Mouse (Mus musculus) hindbrain, embryonic 15.5 days (tissue): ENCODE data around the gene Apof. TPM values are rescaled to one million over a fixed set of nuclear protein-coding genes. Genes with fewer than 3 reads are reported as not detected.
A peak's percentile ranks its signal among the peaks of the same experiment; 100 is the strongest.
"Not testable (repeated sequence)": the region's sequence is repeated elsewhere in the genome, so short reads cannot be mapped to it uniquely, and the experiment has no call there.

Experiments used
- ATAC-seq: fragments of 200-750 bp; cut with Nextera tagmentation; 2 replicates; pipeline ENCODE4 v1.8.0; 2017; ENCODE audit warnings: low read depth, moderate number of reproducible peaks, moderate TSS enrichment; ENCODE audit not compliant: low FRiP score
- H3K27ac ChIP-seq: fragments of 300-500 bp; sonication (generic); replicated peaks from 2 replicates; pipeline ENCODE4 v1.5.1; 2015; ENCODE audit warnings: mild to moderate bottlenecking, inconsistent platforms
- H3K27me3 ChIP-seq: fragments of 300-500 bp; sonication (generic); 2 replicates; pipeline ENCODE4 v1.6.1; 2015; ENCODE audit warnings: control low read depth, inconsistent platforms
- H3K36me3 ChIP-seq: fragments of 300-500 bp; sonication (generic); 2 replicates; pipeline ENCODE4 v1.6.1; 2015; ENCODE audit warnings: control low read depth, inconsistent platforms
- H3K4me1 ChIP-seq: fragments of 300-500 bp; sonication (generic); replicated peaks from 2 replicates; pipeline ENCODE4 v1.6.1; 2015; ENCODE audit warnings: control low read depth, inconsistent platforms
- H3K4me2 ChIP-seq: fragments of 300-500 bp; sonication (generic); 2 replicates; pipeline ENCODE4 v1.6.1; 2015; ENCODE audit warnings: moderate library complexity, mild to moderate bottlenecking, inconsistent platforms
- H3K4me3 ChIP-seq: fragments of 300-500 bp; sonication (generic); 2 replicates; pipeline ENCODE4 v1.5.1; 2015; ENCODE audit warnings: mild to moderate bottlenecking, inconsistent platforms
- H3K9ac ChIP-seq: fragments of 300-500 bp; sonication (generic); 2 replicates; pipeline ENCODE4 v1.6.1; 2015; ENCODE audit warnings: inconsistent platforms
- H3K9me3 ChIP-seq: fragments of 300-500 bp; sonication (generic); 2 replicates; pipeline ENCODE4 v1.6.1; 2016; ENCODE audit warnings: control low read depth, inconsistent platforms
- WGBS: fragments of 180-500 bp; shearing (Covaris S2); methylation state at CpG from one replicate; pipeline ENCODE4 v1.1.7; 2015; 5-methylcytosine and 5-hydroxymethylcytosine counted together
- polyA plus RNA-seq: library from polyadenylated mRNA; unstranded; fragments of >200 nt; fragmentation: Nextera tagmentation; extraction: Ambion mirVana; gene quantifications from 2 replicates; pipeline ENCODE4 v1.2.1, GENCODE M21; 2015

Gene Apof
- polyA plus RNA-seq, 1 experiment from 2014 or later = 0.47 TPM

GRCm38 (mm10) chr10:128260376-128260775 lies 8.1 kb upstream of the Apof start:
- not testable (repeated sequence) for H3K36me3 ChIP-seq, H3K4me2 ChIP-seq, H3K27ac ChIP-seq, H3K4me1 ChIP-seq, H3K9me3 ChIP-seq, H3K27me3 ChIP-seq, H3K4me3 ChIP-seq, H3K9ac ChIP-seq, ATAC-seq
- WGBS = 95% methylated on average over 7 of the region's 7 CpGs

GRCm38 (mm10) chr10:128262300-128262699 lies 6.2 kb upstream of the Apof start:
- ATAC-seq = no peak

DNA sequence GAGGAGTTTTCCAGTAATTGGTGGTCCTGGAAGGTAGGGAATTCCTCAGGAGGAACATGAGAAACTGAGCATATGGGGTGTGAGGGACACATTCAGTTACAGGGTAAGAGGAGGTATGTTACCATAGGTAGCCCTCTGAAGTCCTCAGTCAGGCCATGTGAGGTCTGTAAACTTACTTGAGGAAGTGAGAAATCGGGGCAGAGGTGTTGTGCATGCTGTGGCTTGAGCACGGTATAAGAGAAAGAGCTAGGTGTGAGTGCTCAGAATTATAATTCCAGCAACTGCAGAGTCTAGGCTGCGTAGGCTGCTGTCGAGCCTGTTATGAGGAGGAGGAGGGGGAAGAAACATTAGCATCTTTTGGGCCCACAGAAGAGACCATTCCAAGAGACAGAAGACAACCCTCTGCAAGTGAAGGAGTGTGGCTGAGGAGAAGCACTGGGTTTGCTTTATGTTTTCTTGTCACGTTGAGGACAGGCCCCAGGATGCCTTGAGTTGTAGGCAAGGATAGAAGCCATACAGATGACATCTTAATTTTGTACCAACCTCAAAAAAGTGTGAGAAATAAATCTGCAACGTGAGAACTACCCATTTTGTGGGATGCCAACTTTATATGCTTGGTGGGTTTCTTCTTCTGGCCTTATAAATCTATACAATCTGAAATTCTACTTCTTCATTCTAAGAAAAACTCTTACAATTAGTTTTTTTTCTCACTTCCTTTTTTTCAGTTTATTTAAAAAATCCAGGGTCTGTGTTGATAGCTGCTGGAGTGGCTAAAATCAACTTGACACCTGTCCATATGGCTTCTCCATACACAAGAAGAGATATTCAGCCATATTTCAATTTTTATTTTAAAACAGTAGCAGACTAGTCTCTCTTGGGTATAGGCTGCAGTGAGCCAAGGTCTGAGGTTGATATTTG lies 4.8 kb upstream of the Apof start:
- WGBS = 76% methylated on average over 6 of the region's 6 CpGs
- Histone ChIP-seq H3K9me3 (no peaks in the 10 kb centered on the region), H3K9ac (no peak overlapping the region), H3K4me3 (no peak overlapping the region), H3K27me3 (no peaks in the 10 kb centered on the region), H3K4me1 (no peaks in the 10 kb centered on the region), H3K27ac (no peak overlapping the region), H3K4me2 (no peak overlapping the region), H3K36me3 (no peaks in the 10 kb centered on the region)
- no peak for ATAC-seq

More at GRCm38 (mm10) chr10:128262300-128262699, 6.2 kb upstream of the Apof start:
- Histone ChIP-seq H3K27me3 (no peaks in the 10 kb centered on the region), H3K4me1 (no peaks in the 10 kb centered on the region), H3K4me3 (no peak overlapping the region), H3K9me3 (no peaks in the 10 kb centered on the region), H3K4me2 (no peak overlapping the region), H3K27ac (no peak overlapping the region), H3K36me3 (no peaks in the 10 kb centered on the region), H3K9ac (no peak overlapping the region)
- WGBS = 78% methylated on average over 22 of the region's 22 CpGs

DNA sequence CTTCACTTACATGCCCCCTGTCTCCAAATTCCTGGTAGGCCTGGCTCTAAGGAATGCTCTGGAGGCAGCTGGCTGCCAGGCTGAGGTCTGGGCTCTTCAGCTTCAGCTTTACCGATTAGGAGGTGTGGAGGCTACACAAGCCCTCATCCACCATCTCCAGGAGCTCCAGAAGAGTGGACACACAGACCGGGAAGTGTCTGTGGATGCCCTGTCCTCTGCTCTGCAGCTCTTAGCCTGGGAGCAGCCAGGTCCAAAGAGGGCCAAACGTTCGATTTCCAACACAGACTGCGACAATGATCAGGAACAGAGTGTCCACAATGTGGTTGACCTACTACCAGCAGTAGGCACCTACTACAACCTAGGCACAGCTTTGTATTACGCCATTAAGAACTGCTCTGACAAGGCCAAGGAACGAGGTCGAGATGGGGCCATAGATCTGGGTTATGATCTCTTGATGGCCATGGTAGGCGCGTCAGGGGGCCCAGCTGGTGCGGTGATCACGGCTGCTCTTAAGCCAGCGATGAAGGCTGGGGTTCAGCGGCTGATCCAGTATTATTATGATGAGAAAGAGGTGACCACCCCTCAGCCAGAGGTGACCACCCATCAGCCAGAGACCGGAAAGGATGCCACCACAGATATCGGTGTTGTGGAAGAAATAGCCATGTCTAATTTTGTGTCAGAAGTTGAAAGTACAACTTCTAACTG lies 887 bp downstream of the Apof start:
- Histone ChIP-seq H3K4me3 (no peak overlapping the region), H3K9me3 (no peaks in the 10 kb centered on the region), H3K4me2 (0 out of 2 replicates have a peak overlapping the region, but pooled peaks have one; percentile 74), H3K27ac (0 out of 2 replicates have a peak overlapping the region, but pooled peaks have one; percentile 81), H3K9ac (no peak overlapping the region), H3K27me3 (no peaks in the 10 kb centered on the region), H3K4me1 (peaks cover 5% of the 10 kb centered on the region; the same call in 1 of the 2 replicates), H3K36me3 (no peaks in the 10 kb centered on the region)
- 89% methylated on average over 16 of the region's 16 CpGs for WGBS
- ATAC-seq = no peak

DNA sequence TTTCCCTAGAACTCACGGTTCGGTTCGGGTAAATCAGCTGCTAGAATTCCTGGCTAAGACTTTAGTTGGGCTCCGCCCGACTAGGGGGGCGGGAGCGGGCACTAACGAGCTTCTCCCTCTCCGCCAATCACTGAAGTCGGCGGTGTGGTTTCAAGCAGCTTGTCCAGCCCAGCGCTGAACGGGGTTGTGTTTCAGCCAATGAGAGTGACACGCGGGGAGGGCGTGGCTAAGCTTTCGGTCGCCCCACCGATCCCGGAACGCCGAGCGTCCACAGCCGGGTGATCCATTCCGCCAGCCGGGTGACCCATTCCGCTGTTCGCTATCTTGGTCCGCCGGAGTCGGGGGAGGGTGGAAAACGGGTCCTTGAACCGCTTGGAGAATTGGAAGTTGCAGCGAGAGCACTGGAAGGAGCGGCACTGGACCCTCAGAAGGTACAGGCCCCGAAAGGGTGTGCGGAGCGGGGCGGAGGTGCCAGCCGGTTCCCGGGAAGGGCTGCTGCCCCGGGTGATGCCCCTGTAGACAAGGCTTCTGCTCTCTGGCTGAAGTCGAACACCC lies 1.9 kb downstream of the Apof start, which contains the start of gene Stat2:
TSS of gene Stat2 (plus strand) at position 273 of the 555 bp plus-strand sequence.
- WGBS = under 1% methylated on average over 43 of the region's 43 CpGs
- Histone ChIP-seq H3K4me1 (peaks cover 5% of the 10 kb centered on the region; the same call in 1 of the 2 replicates), H3K4me3 (peak within 1 kb of the TSS; percentile 93), H3K27ac (peak within 1 kb of the TSS; percentile 89), H3K27me3 (no peaks in the 10 kb centered on the region), H3K4me2 (peak within 1 kb of the TSS; percentile 74), H3K36me3 (no peaks in the 10 kb centered on the region), H3K9me3 (no peaks in the 10 kb centered on the region), H3K9ac (peak within 1 kb of the TSS; percentile 74)
- ATAC-seq = peak; percentile 99

DNA sequence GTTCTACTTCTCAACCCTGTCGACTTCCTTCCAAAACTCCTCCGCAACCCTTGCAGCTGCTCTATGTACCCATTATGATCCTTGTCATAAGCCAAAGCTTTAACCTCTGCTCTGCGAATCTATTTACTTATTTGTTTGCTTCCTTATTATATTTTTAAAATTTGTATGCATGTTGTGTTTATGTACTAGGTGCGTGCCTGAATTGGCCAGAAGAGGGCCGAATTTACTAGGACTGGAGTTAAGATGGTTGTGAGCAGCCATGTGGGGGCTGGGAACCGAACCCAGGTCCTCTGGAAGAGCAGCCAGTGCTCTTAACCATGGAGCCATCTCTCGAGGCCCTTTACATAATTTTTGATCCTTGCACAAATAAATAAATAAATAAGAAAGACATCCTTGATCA lies 2.4 kb downstream of the Apof start:
- 44% methylated on average over 7 of the region's 7 CpGs for WGBS
- ATAC-seq = no peak
- H3K4me3 ChIP-seq = peak overlapping the region; percentile 93
- no peaks in the 10 kb centered on the region for H3K9me3 ChIP-seq
- H3K27ac ChIP-seq = peak overlapping the region; percentile 89
- H3K36me3 ChIP-seq = no peaks in the 10 kb centered on the region
- H3K9ac ChIP-seq = peak overlapping the region; percentile 74
- no peaks in the 10 kb centered on the region for H3K27me3 ChIP-seq
- H3K4me2 ChIP-seq = peak overlapping the region; percentile 74
- peaks cover 5% of the 10 kb centered on the region; the same call in 1 of the 2 replicates for H3K4me1 ChIP-seq

DNA sequence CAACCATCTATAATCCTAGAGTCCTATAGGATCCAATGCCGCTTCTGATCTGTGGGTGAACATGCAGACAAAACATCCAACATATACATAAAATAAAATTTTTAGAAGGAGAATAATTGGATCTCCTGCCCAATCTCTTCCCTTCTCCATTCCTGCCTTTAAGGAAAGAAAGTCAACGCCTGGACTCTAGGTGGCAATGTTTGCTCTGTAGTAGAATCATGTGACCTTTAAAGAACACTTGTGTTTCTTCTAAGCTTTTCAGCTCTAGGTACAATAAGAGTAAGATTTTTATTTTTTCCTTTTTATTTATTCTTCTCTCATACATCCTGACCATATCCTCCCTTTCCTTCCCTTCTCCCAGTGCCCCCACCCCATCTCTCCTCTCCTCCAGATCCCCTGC lies 3.4 kb downstream of the Apof start:
- Histone ChIP-seq H3K9ac (no peak overlapping the region), H3K27me3 (no peaks in the 10 kb centered on the region), H3K27ac (no peak overlapping the region), H3K36me3 (peaks cover 3% of the 10 kb centered on the region; the same call in 1 of the 2 replicates), H3K4me3 (no peak overlapping the region), H3K4me2 (no peak overlapping the region), H3K4me1 (peaks cover 5% of the 10 kb centered on the region; the same call in 1 of the 2 replicates), H3K9me3 (no peaks in the 10 kb centered on the region)
- 73% methylated on average over 2 of the region's 2 CpGs for WGBS
- ATAC-seq = no peak

DNA sequence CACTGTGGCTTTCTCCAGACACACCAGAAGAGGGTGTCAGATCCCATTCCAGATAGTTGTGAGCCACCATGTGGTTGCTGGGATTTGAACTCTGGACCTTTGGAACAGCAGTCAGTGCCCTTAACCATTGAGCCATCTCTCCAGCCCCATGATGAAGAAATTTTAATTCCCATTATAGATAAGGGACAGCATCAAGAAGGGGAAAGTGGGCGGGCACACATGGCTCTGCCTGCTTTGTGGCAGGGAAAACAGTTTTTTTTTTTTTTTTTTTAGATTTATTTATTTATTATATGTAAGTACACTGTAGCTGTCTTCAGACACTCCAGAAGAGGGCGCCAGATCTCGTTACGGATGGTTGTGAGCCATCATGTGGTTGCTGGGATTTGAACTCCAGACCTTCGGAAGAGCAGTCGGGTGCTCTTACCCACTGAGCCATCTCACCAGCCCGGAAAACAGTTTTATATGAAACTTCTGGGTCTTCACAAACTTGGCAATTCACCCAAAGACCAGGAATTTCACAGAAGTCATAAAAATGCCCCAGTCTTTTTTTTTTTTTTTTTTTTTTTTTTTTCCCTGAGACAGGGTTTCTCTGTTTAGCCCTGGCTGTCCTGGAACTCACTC lies 4.5 kb downstream of the Apof start:
- H3K36me3 ChIP-seq, H3K9ac ChIP-seq, H3K4me2 ChIP-seq, H3K27me3 ChIP-seq, ATAC-seq, H3K4me3 ChIP-seq, H3K9me3 ChIP-seq, H3K4me1 ChIP-seq, H3K27ac ChIP-seq: not testable (repeated sequence)
- 85% methylated on average over 7 of the region's 7 CpGs for WGBS

- H3K4me3 ChIP-seq, H3K4me1 ChIP-seq, H3K27me3 ChIP-seq, H3K4me2 ChIP-seq, H3K9ac ChIP-seq, ATAC-seq, H3K27ac ChIP-seq, H3K9me3 ChIP-seq: not testable (repeated sequence)
- 96% methylated on average over 1 of the region's 1 CpGs for WGBS
- peaks cover 16% of the 10 kb centered on the region for H3K36me3 ChIP-seq
Measured at GRCm38 (mm10) chr10:128275374-128275773, 6.9 kb downstream of the Apof start.

- ATAC-seq = no peak
- no peak overlapping the region for H3K4me2 ChIP-seq
- H3K27me3 ChIP-seq = no peaks in the 10 kb centered on the region
- WGBS = 57% methylated on average over 6 of the region's 6 CpGs
- H3K4me3 ChIP-seq = no peak overlapping the region
- no peaks in the 10 kb centered on the region for H3K9me3 ChIP-seq
- H3K4me1 ChIP-seq = no peaks in the 10 kb centered on the region
- no peak overlapping the region for H3K9ac ChIP-seq
- peaks cover 29% of the 10 kb centered on the region for H3K36me3 ChIP-seq
- H3K27ac ChIP-seq = no peak overlapping the region
Measured at GRCm38 (mm10) chr10:128278158-128278557, 9.7 kb downstream of the Apof start.

DNA sequence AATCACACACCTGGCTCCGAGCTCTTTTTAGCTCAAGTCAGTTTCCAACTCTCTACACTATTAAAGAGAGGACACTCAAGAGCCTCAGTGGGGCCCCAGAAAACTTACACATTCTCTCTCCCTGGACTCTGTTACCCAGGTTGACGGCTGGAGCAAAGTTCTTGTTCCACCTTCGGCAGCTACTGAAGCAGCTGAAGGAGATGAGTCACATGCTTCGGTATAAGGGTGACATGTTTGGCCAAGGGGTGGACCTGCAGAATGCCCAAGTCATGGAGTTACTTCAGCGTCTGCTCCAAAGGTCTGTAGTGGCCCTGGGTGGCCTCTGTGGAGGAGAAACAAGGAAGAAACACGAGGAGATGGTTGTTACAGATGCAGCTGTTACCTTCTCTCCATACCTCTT lies 12.5 kb downstream of the Apof start:
- no peaks in the 10 kb centered on the region for H3K27me3 ChIP-seq
- ATAC-seq = no peak
- H3K4me1 ChIP-seq = no peaks in the 10 kb centered on the region
- H3K9me3 ChIP-seq = no peaks in the 10 kb centered on the region
- WGBS = 94% methylated on average over 6 of the region's 6 CpGs
- no peak overlapping the region for H3K9ac ChIP-seq
- H3K36me3 ChIP-seq = peaks cover 50% of the 10 kb centered on the region
- no peak overlapping the region for H3K4me2 ChIP-seq
- no peak overlapping the region for H3K27ac ChIP-seq
- no peak overlapping the region for H3K4me3 ChIP-seq
